Mouse (Mus musculus): Measurements from ENCODE around the gene Cbx3.

DNA sequence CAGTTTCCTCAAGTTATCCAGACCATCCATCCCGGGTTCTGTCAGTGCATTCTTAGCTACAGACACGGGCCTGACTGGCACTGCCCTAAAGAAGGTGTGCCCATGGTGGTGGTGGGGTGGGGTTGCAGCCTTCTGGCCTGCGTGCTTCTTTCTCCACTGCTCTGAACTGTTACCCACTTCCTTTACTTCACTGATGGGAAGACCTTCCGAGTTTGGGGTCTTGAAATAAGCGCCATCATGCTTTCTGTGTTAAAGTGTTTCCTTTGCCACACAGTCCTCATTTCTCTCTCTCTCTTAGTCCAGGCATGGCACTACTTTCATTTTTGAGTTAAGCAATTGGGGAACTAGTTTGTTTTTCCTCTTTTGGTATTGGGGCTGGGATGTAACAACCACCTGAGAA, 54.8 kb downstream of the Cbx3 start:
- no peak for TF ChIP-seq GATA1 (IDR thresholded peaks at IDR 0.05; ENCODE audit: borderline replicate concordance, low read length)
- no peak for TF ChIP-seq FLI1 (IDR thresholded peaks at IDR 0.05; ENCODE audit: low read length)

Measured in megakaryocyte, embryonic 14.5 days (primary cell).